Mouse (Mus musculus) MEL (cell line): ENCODE results near the gene Fance. TPM values are rescaled to one million over a fixed set of nuclear protein-coding genes. Genes with fewer than 3 reads are reported as not detected.

Source experiments
- DNase-seq: peaks from one replicate; pipeline ENCODE4 v3.0.0; 2011; ENCODE audit warnings: low read depth, low spot score
- H3K27ac ChIP-seq: 2 replicates; pipeline ENCODE4 v1.5.1; 2012; ENCODE audit warnings: low read depth, mild to moderate bottlenecking, control low read depth, low read length, moderate library complexity; ENCODE audit not compliant: control insufficient read depth
- H3K27me3 ChIP-seq, 2 experiments: fragments of 150-350 bp in 1 of 2; sonication (generic) in 1 of 2; 2 replicates each; pipeline ENCODE4 v1.6.1; 2012; ENCODE audit warnings: low read length in 2 of 2, mild to moderate bottlenecking in 2 of 2, improper control_type of control experiment in 1 of 2, moderate library complexity in 1 of 2; ENCODE audit not compliant: insufficient read depth in 2 of 2, control insufficient read depth in 1 of 2
- H3K36me3 ChIP-seq, 2 experiments: 2 replicates each; pipeline ENCODE4 v1.6.1; 2012 to 2014; ENCODE audit warnings: low read length in 2 of 2, improper control_type of control experiment in 1 of 2, inconsistent platforms in 1 of 2, mild to moderate bottlenecking in 1 of 2; ENCODE audit not compliant: insufficient read depth in 2 of 2, control insufficient read depth in 1 of 2
- H3K4me1 ChIP-seq, 2 experiments: fragments of 150-350 bp in 1 of 2; sonication (generic) in 1 of 2; 2 replicates each; pipeline ENCODE4 v1.6.1; 2012; ENCODE audit warnings: low read length in 2 of 2, improper control_type of control experiment in 1 of 2, mild to moderate bottlenecking in 1 of 2; ENCODE audit not compliant: insufficient read depth in 2 of 2, control insufficient read depth in 1 of 2
- H3K4me3 ChIP-seq, 2 experiments: fragments of 150-350 bp in 1 of 2; sonication (generic) in 1 of 2; 2 replicates each; pipeline ENCODE4 v1.5.1; 2012; ENCODE audit warnings: low read depth in 2 of 2, low read length in 2 of 2, mild to moderate bottlenecking in 2 of 2, moderate library complexity in 2 of 2, control low read depth in 1 of 2, improper control_type of control experiment in 1 of 2; ENCODE audit not compliant: control insufficient read depth in 1 of 2, insufficient read depth in 1 of 2
- H3K79me2 ChIP-seq: 2 replicates; pipeline ENCODE4 v1.6.1; 2012; ENCODE audit warnings: mild to moderate bottlenecking, low read length, moderate library complexity; ENCODE audit not compliant: control insufficient read depth, poor library complexity, insufficient read depth
- H3K9ac ChIP-seq: 2 replicates; pipeline ENCODE4 v1.6.1; 2012; ENCODE audit warnings: low read depth, mild to moderate bottlenecking, control low read depth, low read length, moderate library complexity; ENCODE audit not compliant: control insufficient read depth, poor library complexity, severe bottlenecking
- H3K9me3 ChIP-seq: fragments of 150-350 bp; sonication (generic); replicated peaks from 2 replicates; pipeline ENCODE4 v1.6.1; 2012; ENCODE audit warnings: mild to moderate bottlenecking, low read length, improper control_type of control experiment, moderate library complexity; ENCODE audit not compliant: insufficient read depth
- CHD2 ChIP-seq: IDR thresholded peaks from 2 replicates; pipeline ENCODE4 v1.6.1; 2011; ENCODE audit warnings: low read length, improper control_type of control experiment
- CTCF ChIP-seq, 3 experiments: IDR thresholded peaks in 2 of 3; conservative IDR thresholded peaks in 1 of 3; 2 replicates each; pipeline ENCODE4 v1.5.1; 2011 to 2012; ENCODE audit warnings: low read length in 3 of 3, low read depth in 2 of 3, mild to moderate bottlenecking in 2 of 3, improper control_type of control experiment in 1 of 3, inconsistent platforms in 1 of 3, mixed read lengths in 1 of 3, moderate library complexity in 1 of 3; ENCODE audit not compliant: control insufficient read depth in 1 of 3, insufficient read depth in 1 of 3, poor library complexity in 1 of 3, severe bottlenecking in 1 of 3
- E2F4 ChIP-seq: IDR thresholded peaks from 2 replicates; pipeline ENCODE4 v1.6.1; 2011; ENCODE audit warnings: low read depth, low read length, improper control_type of control experiment, borderline replicate concordance
- ELF1 ChIP-seq: IDR thresholded peaks from 2 replicates; pipeline ENCODE4 v1.6.1; 2014; ENCODE audit warnings: low read depth, mild to moderate bottlenecking, inconsistent platforms, low read length, improper control_type of control experiment, moderate library complexity
- EP300 ChIP-seq, 2 experiments: IDR thresholded peaks; 2 replicates each; pipeline ENCODE4 v1.6.1; 2011; ENCODE audit warnings: improper control_type of control experiment in 2 of 2, low read length in 2 of 2, low read depth in 1 of 2, mild to moderate bottlenecking in 1 of 2
- GATA1 ChIP-seq: IDR thresholded peaks from 2 replicates; pipeline ENCODE4 v1.6.1; 2011; ENCODE audit warnings: low read depth, low read length, improper control_type of control experiment
- HCFC1 ChIP-seq: IDR thresholded peaks from 2 replicates; pipeline ENCODE4 v1.6.1; 2012; ENCODE audit warnings: low read depth, mild to moderate bottlenecking, inconsistent platforms, low read length, improper control_type of control experiment, moderate library complexity
- KAT2A ChIP-seq: conservative IDR thresholded peaks from 2 replicates; pipeline ENCODE4 v1.6.1; 2012; ENCODE audit warnings: low read depth, low read length, improper control_type of control experiment, inconsistent platforms
- MAFK ChIP-seq: IDR thresholded peaks from 2 replicates; pipeline ENCODE4 v1.6.1; 2011; ENCODE audit warnings: low read depth, mild to moderate bottlenecking, low read length, improper control_type of control experiment, borderline replicate concordance
- MAZ ChIP-seq: IDR thresholded peaks from 2 replicates; pipeline ENCODE4 v1.6.1; 2012; ENCODE audit warnings: low read depth, mild to moderate bottlenecking, inconsistent platforms, low read length, improper control_type of control experiment
- MEF2A ChIP-seq: IDR thresholded peaks from 2 replicates; pipeline ENCODE4 v1.6.1; 2014; ENCODE audit warnings: low read depth, mild to moderate bottlenecking, inconsistent platforms, low read length, improper control_type of control experiment; ENCODE audit not compliant: poor library complexity, insufficient replicate concordance, severe bottlenecking; ENCODE audit errors: extremely low read depth
- MYB ChIP-seq: IDR thresholded peaks from 2 replicates; pipeline ENCODE4 v1.6.1; 2011; ENCODE audit warnings: mild to moderate bottlenecking, low read depth, low read length, improper control_type of control experiment
- NRF1 ChIP-seq: IDR thresholded peaks from 2 replicates; pipeline ENCODE4 v1.6.1; 2014; ENCODE audit warnings: low read depth, mild to moderate bottlenecking, inconsistent platforms, low read length, improper control_type of control experiment, moderate library complexity; ENCODE audit not compliant: poor library complexity, insufficient read depth, severe bottlenecking
- POLR2A ChIP-seq, 2 experiments: IDR thresholded peaks; 2 replicates each; pipeline ENCODE4 v1.6.1; 2011 to 2012; ENCODE audit warnings: low read length in 2 of 2, mild to moderate bottlenecking in 2 of 2, control low read depth in 1 of 2, improper control_type of control experiment in 1 of 2, low read depth in 1 of 2, moderate library complexity in 1 of 2; ENCODE audit not compliant: control insufficient read depth in 1 of 2, insufficient read depth in 1 of 2, poor library complexity in 1 of 2
- RAD21 ChIP-seq: IDR thresholded peaks from 2 replicates; pipeline ENCODE4 v1.6.1; 2011; ENCODE audit warnings: mild to moderate bottlenecking, low read depth, low read length, improper control_type of control experiment
- SIN3A ChIP-seq: IDR thresholded peaks from 2 replicates; pipeline ENCODE4 v1.6.1; 2012; ENCODE audit warnings: low read length, improper control_type of control experiment, inconsistent platforms
- SMC3 ChIP-seq: IDR thresholded peaks from 2 replicates; pipeline ENCODE4 v1.6.1; 2011; ENCODE audit warnings: low read depth, low read length, improper control_type of control experiment
- ZMIZ1 ChIP-seq: IDR thresholded peaks from 2 replicates; pipeline ENCODE4 v1.6.1; 2012; ENCODE audit warnings: low read depth, mild to moderate bottlenecking, inconsistent platforms, low read length, improper control_type of control experiment, moderate library complexity
- polyA plus RNA-seq, 2 experiments: library from polyadenylated mRNA; stranded (reverse) in 1 of 2; unstranded in 1 of 2; fragments of >175 nt in 1 of 2; fragments of >200 nt in 1 of 2; gene quantifications; 2 replicates each; pipeline versions ENCODE4 v1.2.1 to v1.2.4; 2012; ENCODE audit warnings: low replicate concordance in 2 of 2, low read depth in 1 of 2; ENCODE audit not compliant: insufficient read length in 2 of 2, insufficient read depth in 1 of 2, missing spikeins in 1 of 2
- total RNA-seq: library from RNA; depleted of rRNA; stranded (reverse); fragments of 300-350 nt; gene quantifications from 2 replicates; pipeline ENCODE4 v1.2.3, GENCODE M21; 2012

Fance gene
- total and polyA plus RNA-seq, 3 experiments, result 51.2 to 382 (median 105) TPM

- Histone ChIP-seq H3K9ac (no peak overlapping the region), H3K4me3 (no peak overlapping the region), H3K9me3 (no peaks in the 10 kb centered on the region), H3K79me2 (no peaks in the 10 kb centered on the region)
- TF ChIP-seq RAD21, result peak; percentile 17; the same call in 1 of the 2 replicates
- no peak for TF ChIP-seq HCFC1
- peak; percentile 38 to 58 (median 47) for TF ChIP-seq CTCF (IDR thresholded peaks at IDR 0.05 in 2 of 3, conservative IDR thresholded peaks at IDR 0.05 in 1 of 3; ENCODE audit: control insufficient read depth in 1 of 3, insufficient read depth in 1 of 3, low read depth in 2 of 3, low read length in 3 of 3, poor library complexity in 1 of 3, severe bottlenecking in 1 of 3)
- no peak for TF ChIP-seq EP300 (IDR thresholded peaks at IDR 0.05; ENCODE audit: low read depth in 1 of 2, low read length in 2 of 2)
- TF ChIP-seq E2F4, result no peak
- peak; percentile 27; the same call in 1 of the 2 replicates for TF ChIP-seq SMC3
- TF ChIP-seq POLR2A (IDR thresholded peaks at IDR 0.05; ENCODE audit: control insufficient read depth in 1 of 2, insufficient read depth in 1 of 2, low read depth in 1 of 2, low read length in 2 of 2, poor library complexity in 1 of 2), result no peak
- TF ChIP-seq GATA1, result no peak
- no peak for TF ChIP-seq ELF1
- TF ChIP-seq, all 39 proteins: peak for 3
- peaks cover 0 to 3% of the 10 kb centered on the region in 2 experiments; a peak in 1 of 4 replicates for H3K36me3 ChIP-seq
- DNase-seq, result peak; percentile 57
- H3K4me1 ChIP-seq, result peaks cover 11 to 16% of the 10 kb centered on the region in 2 experiments
- H3K27ac ChIP-seq, result no peak overlapping the region
- H3K27me3 ChIP-seq, result no peaks in the 10 kb centered on the region
Observed at GRCm38 (mm10) chr17:28287980-28288379, 25.3 kb upstream of the Fance start.

GRCm38 (mm10) chr17:28290262-28290661 lies 23.1 kb upstream of the Fance start:
- TF ChIP-seq MYB, result no peak
- Histone ChIP-seq H3K79me2 (no peaks in the 10 kb centered on the region), H3K4me3 (no peak overlapping the region), H3K9ac (no peak overlapping the region), H3K27me3 (no peaks in the 10 kb centered on the region), H3K4me1 (peaks cover 11 to 16% of the 10 kb centered on the region in 2 experiments), H3K27ac (no peak overlapping the region), H3K9me3 (no peaks in the 10 kb centered on the region), H3K36me3 (peaks cover 0 to 3% of the 10 kb centered on the region in 2 experiments; a peak in 1 of 4 replicates)
- DNase-seq, result no peak

GRCm38 (mm10) chr17:28290671-28291070 lies 22.6 kb upstream of the Fance start:
- no peaks in the 10 kb centered on the region for H3K27me3 ChIP-seq
- no peaks in the 10 kb centered on the region for H3K9me3 ChIP-seq
- H3K4me3 ChIP-seq, result no peak overlapping the region
- no peak overlapping the region for H3K9ac ChIP-seq
- peaks cover 11 to 16% of the 10 kb centered on the region in 2 experiments for H3K4me1 ChIP-seq
- peak; percentile 46 for DNase-seq
- H3K79me2 ChIP-seq, result no peaks in the 10 kb centered on the region
- TF ChIP-seq GATA1 (no peak), MAFK (no peak), CHD2 (no peak), MEF2A (no peak), NRF1 (no peak), ZMIZ1 (no peak), SIN3A (no peak), MAZ (no peak), KAT2A (no peak), CTCF (IDR thresholded peaks at IDR 0.05 in 2 of 3, conservative IDR thresholded peaks at IDR 0.05 in 1 of 3; ENCODE audit: control insufficient read depth in 1 of 3, insufficient read depth in 1 of 3, low read depth in 2 of 3, low read length in 3 of 3, poor library complexity in 1 of 3, severe bottlenecking in 1 of 3) (no peak)
- H3K27ac ChIP-seq, result no peak overlapping the region
- peaks cover 0 to 3% of the 10 kb centered on the region in 2 experiments; a peak in 1 of 4 replicates for H3K36me3 ChIP-seq
